Mouse (Mus musculus): ENCODE results near the gene Klhl7. TPM values are rescaled to one million over a fixed set of nuclear protein-coding genes. Genes with fewer than 3 reads are reported as not detected.
"Not testable (repeated sequence)": the region's sequence is repeated elsewhere in the genome, so short reads cannot be mapped to it uniquely, and the experiment has no call there.

The Klhl7 gene
- total and polyA plus RNA-seq, 3 experiments, result 13.5 to 19.7 TPM; not detected in 1

GRCm38 (mm10) chr5:24101446-24102140 lies 1.2 kb downstream of the Klhl7 start:
- peak; percentile 38 for DNase-seq (ENCODE audit: low read depth, low spot score)
- Histone ChIP-seq H3K27me3 (ENCODE audit: control insufficient read depth in 1 of 2, insufficient read depth in 2 of 2, low read length in 2 of 2) (no peaks in the 10 kb centered on the region; a peak in 1 of 4 replicates), H3K4me1 (ENCODE audit: control insufficient read depth in 1 of 2, insufficient read depth in 2 of 2, low read length in 2 of 2) (peaks cover 0 to 9% of the 10 kb centered on the region in 2 experiments; a peak in 2 of 4 replicates), H3K9me3 (replicated peaks; ENCODE audit: insufficient read depth, low read length) (no peaks in the 10 kb centered on the region), H3K9ac (ENCODE audit: control insufficient read depth, low read depth, low read length, poor library complexity, severe bottlenecking) (peak overlapping the region; percentile 91), H3K4me3 (ENCODE audit: control insufficient read depth in 1 of 2, insufficient read depth in 1 of 2, low read depth in 2 of 2, low read length in 2 of 2) (peak overlapping the region; percentile 88 to 90), H3K79me2 (ENCODE audit: control insufficient read depth, insufficient read depth, low read length, poor library complexity) (peaks cover 16% of the 10 kb centered on the region), H3K27ac (ENCODE audit: control insufficient read depth, low read depth, low read length) (no peak overlapping the region), H3K36me3 (ENCODE audit: control insufficient read depth in 1 of 2, insufficient read depth in 2 of 2, low read length in 2 of 2) (peaks cover 0 to 8% of the 10 kb centered on the region in 2 experiments; a peak in 2 of 4 replicates)
- no peak for TF ChIP-seq NRF1 (IDR thresholded peaks at IDR 0.05; ENCODE audit: insufficient read depth, low read depth, low read length, poor library complexity, severe bottlenecking)
- no peak for TF ChIP-seq CHD2 (IDR thresholded peaks at IDR 0.05; ENCODE audit: low read length)
- no peak for TF ChIP-seq TCF12 (IDR thresholded peaks at IDR 0.05; ENCODE audit: low read depth, low read length)
- no peak for TF ChIP-seq ZNF384 (IDR thresholded peaks at IDR 0.05; ENCODE audit: low read depth, low read length)
- TF ChIP-seq USF1 (IDR thresholded peaks at IDR 0.05; ENCODE audit: low read depth, low read length), result no peak
- no peak for TF ChIP-seq ELF1 (IDR thresholded peaks at IDR 0.05; ENCODE audit: low read depth, low read length)
- TF ChIP-seq ZMIZ1 (IDR thresholded peaks at IDR 0.05; ENCODE audit: low read depth, low read length), result no peak
- no peak for TF ChIP-seq MYC (IDR thresholded peaks at IDR 0.05; ENCODE audit: low read depth, low read length)
- no peak for TF ChIP-seq KAT2A (conservative IDR thresholded peaks at IDR 0.05; ENCODE audit: low read depth, low read length)
- no peak for TF ChIP-seq HCFC1 (IDR thresholded peaks at IDR 0.05; ENCODE audit: low read depth, low read length)

GRCm38 (mm10) chr5:24103235-24103634 lies 2.8 kb downstream of the Klhl7 start:
- H3K4me1 ChIP-seq (ENCODE audit: control insufficient read depth in 1 of 2, insufficient read depth in 2 of 2, low read length in 2 of 2); H3K27me3 ChIP-seq (ENCODE audit: control insufficient read depth in 1 of 2, insufficient read depth in 2 of 2, low read length in 2 of 2); H3K36me3 ChIP-seq (ENCODE audit: control insufficient read depth in 1 of 2, insufficient read depth in 2 of 2, low read length in 2 of 2); H3K4me3 ChIP-seq (ENCODE audit: control insufficient read depth in 1 of 2, insufficient read depth in 1 of 2, low read depth in 2 of 2, low read length in 2 of 2); DNase-seq (ENCODE audit: low read depth, low spot score); H3K27ac ChIP-seq (ENCODE audit: control insufficient read depth, low read depth, low read length); H3K9me3 ChIP-seq (replicated peaks; ENCODE audit: insufficient read depth, low read length); H3K9ac ChIP-seq (ENCODE audit: control insufficient read depth, low read depth, low read length, poor library complexity, severe bottlenecking): not testable (repeated sequence)
- H3K79me2 ChIP-seq (ENCODE audit: control insufficient read depth, insufficient read depth, low read length, poor library complexity), result peaks cover 18% of the 10 kb centered on the region

DNA sequence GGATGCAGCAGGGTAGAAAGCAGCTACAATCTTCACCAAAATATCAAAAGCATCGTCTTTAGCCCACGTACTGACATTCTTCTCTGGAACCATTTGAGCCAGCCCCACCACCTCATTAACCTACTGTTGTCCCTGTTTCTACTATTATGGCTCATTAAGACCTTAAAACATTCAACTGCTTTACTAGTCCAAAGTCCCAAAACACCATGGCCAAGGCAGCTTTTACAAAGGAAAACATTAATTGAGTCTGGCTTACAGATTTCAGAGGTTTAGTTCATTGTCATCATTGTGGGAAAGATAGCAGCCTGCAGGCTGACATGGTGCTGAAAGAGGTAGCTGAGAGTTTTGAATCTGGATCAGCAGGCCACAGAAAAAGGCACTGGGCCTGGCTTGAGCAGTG lies 3.4 kb downstream of the Klhl7 start:
- H3K4me1 ChIP-seq (ENCODE audit: control insufficient read depth in 1 of 2, insufficient read depth in 2 of 2, low read length in 2 of 2), result peaks cover 0 to 9% of the 10 kb centered on the region in 2 experiments; a peak in 2 of 4 replicates
- H3K36me3 ChIP-seq (ENCODE audit: control insufficient read depth in 1 of 2, insufficient read depth in 2 of 2, low read length in 2 of 2), result peaks cover 0 to 8% of the 10 kb centered on the region in 2 experiments; a peak in 2 of 4 replicates
- peaks cover 18% of the 10 kb centered on the region for H3K79me2 ChIP-seq (ENCODE audit: control insufficient read depth, insufficient read depth, low read length, poor library complexity)
- TF ChIP-seq EP300 (IDR thresholded peaks at IDR 0.05; ENCODE audit: low read depth in 1 of 2, low read length in 2 of 2) (no peak), MAZ (IDR thresholded peaks at IDR 0.05; ENCODE audit: low read depth, low read length) (no peak), CHD2 (IDR thresholded peaks at IDR 0.05; ENCODE audit: low read length) (no peak), JUND (IDR thresholded peaks at IDR 0.05; ENCODE audit: low read depth, low read length) (no peak), RAD21 (IDR thresholded peaks at IDR 0.05; ENCODE audit: low read depth, low read length) (no peak), POLR2AphosphoS2 (IDR thresholded peaks at IDR 0.05; ENCODE audit: low read length) (no peak), E2F4 (IDR thresholded peaks at IDR 0.05; ENCODE audit: borderline replicate concordance, low read depth, low read length) (no peak), UBTF (IDR thresholded peaks at IDR 0.05; ENCODE audit: borderline replicate concordance, insufficient read depth, low read depth, low read length) (no peak), BHLHE40 (IDR thresholded peaks at IDR 0.05; ENCODE audit: borderline replicate concordance, low read depth, low read length) (no peak), MAFK (IDR thresholded peaks at IDR 0.05; ENCODE audit: borderline replicate concordance, low read depth, low read length) (no peak), MXI1 (IDR thresholded peaks at IDR 0.05; ENCODE audit: low read depth, low read length) (no peak), ZKSCAN1 (IDR thresholded peaks at IDR 0.05; ENCODE audit: low read depth, low read length) (no peak), GABPA (IDR thresholded peaks at IDR 0.05; ENCODE audit: low read depth, low read length) (no peak), SMC3 (IDR thresholded peaks at IDR 0.05; ENCODE audit: low read depth, low read length) (no peak), ETS1 (IDR thresholded peaks at IDR 0.05; ENCODE audit: low read depth, low read length) (no peak), POLR2AphosphoS5 (IDR thresholded peaks at IDR 0.05; ENCODE audit: borderline replicate concordance, low read depth, low read length) (no peak)

More for the DNA sequence above, 3.4 kb downstream of the Klhl7 start:
- no peak for DNase-seq (ENCODE audit: low read depth, low spot score)
- Histone ChIP-seq H3K27ac (ENCODE audit: control insufficient read depth, low read depth, low read length) (no peak overlapping the region), H3K27me3 (ENCODE audit: control insufficient read depth in 1 of 2, insufficient read depth in 2 of 2, low read length in 2 of 2) (no peaks in the 10 kb centered on the region), H3K9ac (ENCODE audit: control insufficient read depth, low read depth, low read length, poor library complexity, severe bottlenecking) (no peak overlapping the region), H3K4me3 (ENCODE audit: control insufficient read depth in 1 of 2, insufficient read depth in 1 of 2, low read depth in 2 of 2, low read length in 2 of 2) (no peak overlapping the region), H3K9me3 (replicated peaks; ENCODE audit: insufficient read depth, low read length) (no peaks in the 10 kb centered on the region)
